Mouse (Mus musculus) hindbrain, embryonic 15.5 days (tissue): ENCODE data around the gene Acsf2. TPM values are rescaled to one million over a fixed set of nuclear protein-coding genes. Genes with fewer than 3 reads are reported as not detected.

Source experiments
- ATAC-seq: fragments of 200-750 bp; cut with Nextera tagmentation; 2 replicates; pipeline ENCODE4 v1.8.0; 2017; ENCODE audit warnings: low read depth, moderate number of reproducible peaks, moderate TSS enrichment; ENCODE audit not compliant: low FRiP score
- H3K27ac ChIP-seq: fragments of 300-500 bp; sonication (generic); replicated peaks from 2 replicates; pipeline ENCODE4 v1.5.1; 2015; ENCODE audit warnings: mild to moderate bottlenecking, inconsistent platforms
- H3K27me3 ChIP-seq: fragments of 300-500 bp; sonication (generic); 2 replicates; pipeline ENCODE4 v1.6.1; 2015; ENCODE audit warnings: control low read depth, inconsistent platforms
- H3K36me3 ChIP-seq: fragments of 300-500 bp; sonication (generic); 2 replicates; pipeline ENCODE4 v1.6.1; 2015; ENCODE audit warnings: control low read depth, inconsistent platforms
- H3K4me1 ChIP-seq: fragments of 300-500 bp; sonication (generic); replicated peaks from 2 replicates; pipeline ENCODE4 v1.6.1; 2015; ENCODE audit warnings: control low read depth, inconsistent platforms
- H3K4me2 ChIP-seq: fragments of 300-500 bp; sonication (generic); 2 replicates; pipeline ENCODE4 v1.6.1; 2015; ENCODE audit warnings: moderate library complexity, mild to moderate bottlenecking, inconsistent platforms
- H3K4me3 ChIP-seq: fragments of 300-500 bp; sonication (generic); 2 replicates; pipeline ENCODE4 v1.5.1; 2015; ENCODE audit warnings: mild to moderate bottlenecking, inconsistent platforms
- H3K9ac ChIP-seq: fragments of 300-500 bp; sonication (generic); 2 replicates; pipeline ENCODE4 v1.6.1; 2015; ENCODE audit warnings: inconsistent platforms
- H3K9me3 ChIP-seq: fragments of 300-500 bp; sonication (generic); 2 replicates; pipeline ENCODE4 v1.6.1; 2016; ENCODE audit warnings: control low read depth, inconsistent platforms
- WGBS: fragments of 180-500 bp; shearing (Covaris S2); methylation state at CpG from one replicate; pipeline ENCODE4 v1.1.7; 2015; 5-methylcytosine and 5-hydroxymethylcytosine counted together
- polyA plus RNA-seq: library from polyadenylated mRNA; unstranded; fragments of >200 nt; fragmentation: Nextera tagmentation; extraction: Ambion mirVana; gene quantifications from 2 replicates; pipeline ENCODE4 v1.2.1, GENCODE M21; 2015

Gene Acsf2
- polyA plus RNA-seq, 1 experiment from 2014 or later, result 2.2 TPM

DNA sequence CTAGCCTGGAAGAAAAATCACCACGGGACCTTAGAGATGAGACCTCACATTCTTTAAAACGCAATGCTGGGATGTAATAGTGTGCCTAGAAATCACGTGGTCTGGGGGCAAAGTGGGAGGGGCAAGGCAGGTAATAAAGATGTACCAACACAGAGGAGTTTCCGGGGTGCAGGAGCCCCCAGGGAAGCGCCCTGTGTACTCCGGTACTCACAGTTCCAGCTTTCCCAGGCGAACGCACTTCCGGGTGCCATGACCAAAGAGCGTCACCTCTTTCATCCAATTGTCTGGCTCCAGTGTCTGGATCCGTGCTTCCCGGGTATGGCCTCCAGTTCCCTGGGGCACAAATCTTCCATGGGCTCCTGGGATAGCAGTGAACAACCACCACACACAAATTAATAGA lies 58.3 kb downstream of the Acsf2 start:
- Histone ChIP-seq H3K9ac (no peak overlapping the region), H3K36me3 (0 out of 2 replicates have a peak, but pooled peaks cover 7% of the 10 kb centered on the region), H3K4me2 (no peak overlapping the region), H3K4me3 (no peak overlapping the region), H3K4me1 (peaks cover 13% of the 10 kb centered on the region), H3K9me3 (no peaks in the 10 kb centered on the region), H3K27ac (no peak overlapping the region), H3K27me3 (no peaks in the 10 kb centered on the region)
- 84% methylated on average over 12 of the region's 12 CpGs for WGBS
- ATAC-seq, result no peak

DNA sequence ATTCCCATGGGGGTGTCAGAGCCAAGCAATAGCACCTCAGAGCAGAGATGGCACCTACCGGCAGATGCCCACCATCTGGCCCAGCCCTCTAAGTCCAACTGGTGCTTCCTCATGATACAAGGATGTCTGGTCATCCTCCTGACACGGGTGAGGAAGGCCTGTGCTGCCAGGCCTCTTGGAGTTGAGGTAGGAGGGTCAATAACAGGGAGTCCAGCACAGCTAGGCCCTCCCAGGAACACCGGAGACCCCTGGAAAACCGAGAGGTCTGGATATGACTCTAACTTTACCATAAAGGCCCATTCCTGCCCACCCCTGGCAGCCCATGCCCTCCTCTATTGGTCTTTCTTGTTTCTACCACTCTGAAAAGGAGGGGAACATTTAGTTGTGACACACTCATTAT lies 59.3 kb downstream of the Acsf2 start:
- no peaks in the 10 kb centered on the region for H3K9me3 ChIP-seq
- no peak overlapping the region for H3K4me3 ChIP-seq
- H3K27ac ChIP-seq, result no peak overlapping the region
- ATAC-seq, result no peak
- 0 out of 2 replicates have a peak, but pooled peaks cover 7% of the 10 kb centered on the region for H3K36me3 ChIP-seq
- H3K4me1 ChIP-seq, result 0 out of 2 replicates have a peak, but pooled peaks cover 8% of the 10 kb centered on the region
- WGBS, result 89% methylated on average over 4 of the region's 4 CpGs
- no peaks in the 10 kb centered on the region for H3K27me3 ChIP-seq
- no peak overlapping the region for H3K4me2 ChIP-seq
- H3K9ac ChIP-seq, result no peak overlapping the region

- ATAC-seq, result no peak
- Histone ChIP-seq H3K4me2 (no peak overlapping the region), H3K4me3 (no peak overlapping the region), H3K27ac (no peak overlapping the region), H3K4me1 (0 out of 2 replicates have a peak, but pooled peaks cover 8% of the 10 kb centered on the region), H3K27me3 (no peaks in the 10 kb centered on the region), H3K36me3 (0 out of 2 replicates have a peak, but pooled peaks cover 7% of the 10 kb centered on the region), H3K9ac (no peak overlapping the region), H3K9me3 (no peaks in the 10 kb centered on the region)
- WGBS, result 80% methylated on average over 7 of the region's 7 CpGs
Measured at GRCm38 (mm10) chr11:94539761-94540160, 61.9 kb downstream of the Acsf2 start.

DNA sequence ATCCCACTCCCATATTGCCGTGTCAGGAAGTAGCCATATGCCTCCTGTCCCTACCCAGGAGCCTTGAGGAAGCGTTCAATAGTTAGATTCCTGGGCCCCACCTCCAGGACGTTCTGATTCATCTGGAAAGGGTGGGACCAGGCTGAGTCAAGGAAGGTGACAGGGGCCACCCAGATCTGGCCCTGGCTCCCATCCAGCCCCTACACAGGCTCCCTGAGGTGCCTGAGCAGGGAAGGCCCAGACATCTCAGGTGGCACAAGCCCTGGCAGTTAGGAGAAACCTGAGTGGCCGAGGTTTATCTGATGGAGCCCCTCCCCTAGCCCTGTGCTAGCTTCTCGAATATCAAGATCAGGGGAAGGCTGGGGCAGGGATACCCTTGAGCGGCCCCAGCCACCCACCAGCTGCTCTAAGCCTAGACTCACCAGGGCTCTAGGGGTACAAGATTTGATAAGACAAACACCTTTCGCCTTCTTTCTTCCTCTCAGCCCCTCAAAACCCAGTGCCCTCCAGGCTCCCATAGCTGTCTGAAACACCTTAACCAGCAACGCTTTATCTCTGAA lies 62.9 kb downstream of the Acsf2 start:
- Histone ChIP-seq H3K4me1 (0 out of 2 replicates have a peak, but pooled peaks cover 2% of the 10 kb centered on the region), H3K27ac (no peak overlapping the region), H3K4me2 (no peak overlapping the region), H3K4me3 (no peak overlapping the region), H3K9ac (no peak overlapping the region), H3K27me3 (no peaks in the 10 kb centered on the region), H3K36me3 (0 out of 2 replicates have a peak, but pooled peaks cover 7% of the 10 kb centered on the region), H3K9me3 (no peaks in the 10 kb centered on the region)
- 71% methylated on average over 8 of the region's 8 CpGs for WGBS
- no peak for ATAC-seq

DNA sequence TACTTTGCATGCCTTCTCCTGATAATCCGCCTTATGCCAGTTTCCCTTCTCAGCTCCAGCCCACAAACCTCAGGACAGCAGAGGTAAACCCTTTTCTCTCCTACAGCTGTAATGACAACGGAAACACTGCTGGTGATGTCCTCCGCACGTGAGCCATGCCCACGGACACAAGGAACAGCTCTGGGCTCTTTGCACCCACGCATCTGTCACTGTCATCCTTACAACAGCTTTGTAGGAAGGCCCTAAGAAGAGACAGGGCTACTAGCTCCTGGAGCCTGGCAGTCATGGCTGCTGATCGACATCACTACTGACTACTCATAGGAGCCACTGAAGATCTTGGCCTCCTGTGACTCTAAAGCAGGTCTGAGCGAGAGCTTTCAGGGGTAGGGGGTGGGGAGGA lies 68.5 kb downstream of the Acsf2 start:
- H3K9me3 ChIP-seq, result no peaks in the 10 kb centered on the region
- no peaks in the 10 kb centered on the region for H3K27me3 ChIP-seq
- no peaks in the 10 kb centered on the region for H3K36me3 ChIP-seq
- no peak overlapping the region for H3K9ac ChIP-seq
- 65% methylated on average over 8 of the region's 8 CpGs for WGBS
- no peak overlapping the region for H3K27ac ChIP-seq
- ATAC-seq, result no peak
- H3K4me1 ChIP-seq, result no peaks in the 10 kb centered on the region
- no peak overlapping the region for H3K4me3 ChIP-seq
- H3K4me2 ChIP-seq, result no peak overlapping the region

GRCm38 (mm10) chr11:94528879-94529278 lies 72.8 kb downstream of the Acsf2 start:
- no peaks in the 10 kb centered on the region for H3K36me3 ChIP-seq
- WGBS, result 56% methylated on average over 3 of the region's 3 CpGs
- no peak overlapping the region for H3K4me3 ChIP-seq
- H3K4me2 ChIP-seq, result no peak overlapping the region
- H3K27ac ChIP-seq, result no peak overlapping the region
- no peaks in the 10 kb centered on the region for H3K9me3 ChIP-seq
- H3K27me3 ChIP-seq, result no peaks in the 10 kb centered on the region
- H3K9ac ChIP-seq, result no peak overlapping the region
- H3K4me1 ChIP-seq, result no peaks in the 10 kb centered on the region
- no peak for ATAC-seq

DNA sequence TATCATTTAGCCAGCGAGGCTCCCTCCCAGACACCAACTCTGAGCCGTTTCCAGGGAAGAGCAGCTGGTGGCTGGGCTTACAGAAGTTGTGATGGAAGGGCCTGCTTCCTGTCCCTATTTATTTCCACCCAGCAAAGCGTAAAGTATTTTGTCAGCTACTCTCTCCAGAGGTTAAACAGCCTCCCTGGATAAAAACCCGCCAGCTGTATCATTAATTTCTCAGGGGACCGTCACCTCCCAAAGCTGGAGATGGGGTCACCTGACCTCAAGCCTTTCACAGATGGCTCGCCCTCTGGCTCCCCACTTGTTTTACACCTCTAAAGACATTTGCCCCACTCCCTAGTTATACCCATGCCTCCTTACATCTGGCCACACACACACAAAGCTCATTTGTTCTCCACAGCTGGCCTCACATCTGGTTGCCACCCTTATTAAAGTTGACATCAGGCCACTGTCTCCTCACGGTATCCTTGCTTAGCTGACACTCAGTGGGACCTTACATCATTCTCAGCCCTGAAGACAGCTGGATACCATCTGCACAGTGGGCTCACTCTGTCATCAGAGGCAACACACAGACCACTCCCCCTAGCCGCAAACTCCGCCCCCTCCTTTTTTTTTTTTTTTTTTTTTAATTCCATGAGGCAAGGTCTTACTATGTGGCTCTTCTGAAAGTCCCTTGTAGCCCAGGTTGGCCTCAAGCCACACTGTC lies 75.3 kb downstream of the Acsf2 start:
- Histone ChIP-seq H3K4me1 (peaks cover 4% of the 10 kb centered on the region; the same call in 1 of the 2 replicates), H3K27me3 (no peaks in the 10 kb centered on the region), H3K9me3 (no peaks in the 10 kb centered on the region), H3K4me3 (no peak overlapping the region), H3K36me3 (no peaks in the 10 kb centered on the region), H3K4me2 (no peak overlapping the region), H3K27ac (no peak overlapping the region), H3K9ac (no peak overlapping the region)
- no peak for ATAC-seq
- 31% methylated on average over 9 of the region's 9 CpGs for WGBS

GRCm38 (mm10) chr11:94521219-94521843 lies 80.3 kb downstream of the Acsf2 start, which contains the start of gene Mycbpap:
TSS of gene Mycbpap (minus strand) at chr11:94521742.
- ATAC-seq, result peak; percentile 86
- H3K4me3 ChIP-seq, result peak within 1 kb of the TSS; percentile 54
- H3K9ac ChIP-seq, result peak within 1 kb of the TSS; percentile 70
- peak within 1 kb of the TSS; percentile 97 for H3K4me2 ChIP-seq
- no peaks in the 10 kb centered on the region for H3K27me3 ChIP-seq
- peaks cover 15% of the 10 kb centered on the region for H3K4me1 ChIP-seq
- H3K9me3 ChIP-seq, result no peaks in the 10 kb centered on the region
- H3K36me3 ChIP-seq, result no peaks in the 10 kb centered on the region
- H3K27ac ChIP-seq, result peak within 1 kb of the TSS; percentile 42
- WGBS, result 1% methylated on average over 42 of the region's 42 CpGs

GRCm38 (mm10) chr11:94513452-94513851 lies 88.2 kb downstream of the Acsf2 start:
- Histone ChIP-seq H3K27me3 (no peaks in the 10 kb centered on the region), H3K9ac (no peak overlapping the region), H3K36me3 (no peaks in the 10 kb centered on the region), H3K4me1 (no peaks in the 10 kb centered on the region), H3K4me3 (no peak overlapping the region), H3K9me3 (no peaks in the 10 kb centered on the region), H3K27ac (no peak overlapping the region), H3K4me2 (no peak overlapping the region)
- WGBS, result 68% methylated on average over 9 of the region's 9 CpGs
- ATAC-seq, result no peak

GRCm38 (mm10) chr11:94508976-94509375 lies 92.7 kb downstream of the Acsf2 start:
- H3K4me3 ChIP-seq, result no peak overlapping the region

More at GRCm38 (mm10) chr11:94508976-94509375, 92.7 kb downstream of the Acsf2 start:
- no peak overlapping the region for H3K4me2 ChIP-seq
- no peak overlapping the region for H3K9ac ChIP-seq
- no peaks in the 10 kb centered on the region for H3K9me3 ChIP-seq
- WGBS, result 92% methylated on average over 10 of the region's 10 CpGs
- no peaks in the 10 kb centered on the region for H3K4me1 ChIP-seq
- ATAC-seq, result no peak
- no peaks in the 10 kb centered on the region for H3K27me3 ChIP-seq
- H3K36me3 ChIP-seq, result no peaks in the 10 kb centered on the region
- H3K27ac ChIP-seq, result no peak overlapping the region
